Mouse (Mus musculus): ENCODE measurements at regions not wholly inside any gene's neighbourhood (a gene's known extent, or its start where the extent isn't known, plus 50 kb on each side); places are given as distances from the start of the nearest gene placed in this dataset.

DNA sequence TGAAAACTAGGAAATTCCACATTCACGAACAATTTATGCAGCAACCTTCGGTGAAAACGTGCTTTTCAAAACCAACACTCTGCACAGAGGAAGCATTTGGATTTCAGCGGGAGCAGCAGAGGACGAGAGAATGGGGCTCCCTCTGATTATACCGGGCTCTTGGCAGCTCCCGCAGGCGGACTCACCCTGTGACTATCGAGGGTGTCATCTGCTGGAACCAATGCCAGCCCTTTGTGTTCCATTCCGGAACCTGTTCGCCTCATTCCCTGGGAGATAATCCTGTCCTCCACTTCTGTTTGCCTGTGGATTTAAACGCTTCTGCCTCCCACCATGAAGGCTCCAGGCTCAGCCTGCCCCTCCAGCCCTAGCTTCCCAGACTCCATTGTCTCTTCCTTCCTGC, 77.1 kb downstream of the Utp18 start:
- TF ChIP-seq POLR2A (IDR thresholded peaks at IDR 0.05; ENCODE audit: low read depth, low read length) (no peak), CTCF (IDR thresholded peaks at IDR 0.05; ENCODE audit: borderline replicate concordance, insufficient read depth, low read length) (no peak)

Measured in embryonic fibroblast, embryonic 13.5 days (primary cell).